Mouse (Mus musculus) stomach, postnatal 0 days (tissue): Measurements from ENCODE around the gene Macrod1.

ENCODE experiments used
- CTCF ChIP-seq: IDR thresholded peaks from 2 replicates; pipeline ENCODE4 v1.5.1; 2016; ENCODE audit warnings: antibody characterized with exemption, low read depth, mild to moderate bottlenecking, moderate library complexity
- EP300 ChIP-seq: optimal IDR thresholded peaks from 2 replicates; pipeline ENCODE3; 2016; ENCODE audit warnings: antibody characterized with exemption

DNA sequence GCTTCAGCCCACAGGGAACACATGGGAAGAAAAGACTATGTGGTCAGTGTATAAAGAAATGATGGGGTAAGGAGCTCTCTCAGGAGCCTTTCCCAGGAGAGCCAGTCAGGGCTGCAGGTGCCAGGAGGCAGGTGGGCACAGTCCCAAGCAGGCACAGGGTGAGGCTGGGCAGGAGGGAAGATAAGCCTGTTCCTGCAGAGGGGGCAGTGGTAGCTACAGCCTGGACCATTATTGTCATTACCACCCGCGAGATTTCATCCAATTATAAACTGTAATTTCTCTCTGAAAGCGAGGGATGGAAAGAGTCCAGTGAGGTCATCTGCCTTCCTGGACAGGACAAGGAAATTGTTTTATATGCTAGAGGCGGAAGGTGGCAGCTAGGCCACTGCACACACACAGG, 50.6 kb downstream of the Macrod1 start:
- TF ChIP-seq CTCF (no peak), EP300 (no peak)
